Mouse (Mus musculus): Measurements from ENCODE around the gene Psmb3. TPM values are rescaled to one million over a fixed set of nuclear protein-coding genes. Genes with fewer than 3 reads are reported as not detected.

Psmb3 gene
- total RNA-seq, 2 experiments from 2014 or later, result 168 to 283 TPM

DNA sequence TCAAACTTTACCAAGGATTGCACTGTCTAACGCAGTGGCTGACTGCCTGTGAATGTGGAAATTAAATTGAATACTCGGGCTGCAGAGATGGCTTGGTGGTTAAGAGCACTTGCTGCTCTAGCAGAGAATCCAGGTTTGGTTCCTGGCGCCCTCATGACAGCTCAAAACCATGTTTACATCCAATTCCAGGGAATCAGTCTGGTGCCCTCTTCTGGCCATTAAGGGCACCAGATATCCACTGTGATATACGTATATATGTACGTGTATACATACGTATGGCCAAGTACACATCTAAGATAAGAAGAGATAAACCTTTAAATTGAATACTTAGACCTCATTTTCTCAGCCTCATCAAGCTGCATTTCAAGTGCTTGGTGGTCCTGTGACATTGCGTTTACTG, 37.0 kb upstream of the Psmb3 start:
- ATAC-seq (replicated peaks; ENCODE audit: poor library complexity, severe bottlenecking), result no peak

DNA sequence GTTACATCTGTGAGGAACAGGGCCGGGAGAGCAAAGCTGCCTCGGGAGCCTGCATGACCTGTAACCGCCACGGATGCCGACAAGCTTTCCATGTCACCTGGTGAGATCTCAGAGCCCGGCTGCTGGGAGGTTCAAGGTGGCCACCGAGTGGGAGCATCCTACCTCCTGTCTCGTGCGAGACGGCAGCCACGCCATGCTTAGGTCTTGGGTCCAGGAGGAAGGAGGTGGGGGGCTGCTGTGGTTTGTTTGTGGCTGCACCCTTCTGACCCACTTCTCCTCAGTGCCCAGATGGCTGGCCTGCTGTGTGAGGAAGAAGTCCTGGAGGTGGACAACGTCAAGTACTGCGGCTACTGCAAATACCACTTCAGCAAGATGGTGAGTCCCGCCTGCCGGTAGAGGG, 36.4 kb upstream of the Psmb3 start:
- no peak for ATAC-seq (replicated peaks; ENCODE audit: poor library complexity, severe bottlenecking)

DNA sequence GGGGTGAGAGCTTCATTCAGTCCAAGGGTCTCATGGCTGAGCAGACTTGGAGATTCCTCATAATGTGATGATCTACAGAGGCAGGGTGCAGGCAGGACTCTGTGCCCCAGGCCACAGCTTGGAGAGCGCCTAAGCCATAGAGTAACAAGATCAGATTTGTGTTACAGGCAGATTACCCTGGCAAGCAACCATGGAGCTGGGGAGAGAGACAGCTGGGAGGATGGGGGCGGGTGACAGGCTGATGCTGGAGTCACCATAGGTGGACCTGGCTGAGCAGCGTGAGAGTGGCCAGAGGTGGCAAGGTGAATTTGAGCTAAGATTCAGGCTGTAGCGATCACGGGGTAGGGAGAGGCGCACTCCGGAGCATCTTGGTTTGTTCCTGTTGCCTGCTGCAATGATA, 35.0 kb upstream of the Psmb3 start:
- ATAC-seq (replicated peaks; ENCODE audit: poor library complexity, severe bottlenecking), result no peak

DNA sequence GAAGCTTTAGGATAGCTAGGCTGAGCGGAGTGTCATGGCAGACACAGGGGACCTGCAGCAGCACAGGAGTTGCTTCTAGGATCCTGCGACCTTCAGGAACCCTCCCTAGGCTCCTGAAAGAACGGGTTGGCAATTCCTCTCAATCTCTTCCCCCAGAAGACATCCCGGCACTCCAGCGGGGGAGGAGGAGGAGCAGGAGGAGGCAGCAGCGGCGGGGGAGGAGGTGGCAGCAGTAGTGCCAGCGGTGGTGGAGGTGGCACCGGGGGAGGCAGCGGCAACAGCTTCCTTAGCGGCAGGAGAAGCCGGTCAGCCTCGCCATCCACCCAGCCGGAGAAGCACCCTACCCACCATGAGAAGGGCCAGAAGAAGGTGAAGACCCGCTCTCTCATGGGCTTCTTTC, 33.9 kb upstream of the Psmb3 start:
- no peak for ATAC-seq (replicated peaks; ENCODE audit: poor library complexity, severe bottlenecking)

DNA sequence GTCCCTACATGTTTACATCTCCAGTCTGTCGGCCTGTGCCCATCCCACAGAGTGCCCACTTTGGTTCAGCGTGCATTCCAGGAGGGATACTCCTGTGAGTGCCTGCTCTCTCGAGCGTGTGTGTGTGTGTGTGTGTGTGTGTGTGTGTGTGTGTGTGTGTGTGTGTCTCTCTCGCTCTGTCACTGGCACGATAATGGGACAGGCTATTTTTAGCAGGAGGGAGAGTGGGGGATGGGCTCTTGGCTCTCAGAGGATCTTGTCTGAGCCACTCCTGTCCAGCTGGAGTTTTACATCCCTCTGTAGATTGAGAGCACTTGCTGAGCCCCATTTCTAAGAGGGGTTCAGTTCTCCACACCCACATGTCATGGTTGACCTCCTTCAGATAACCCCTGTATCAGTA, 33.4 kb upstream of the Psmb3 start:
- no peak for ATAC-seq (replicated peaks; ENCODE audit: poor library complexity, severe bottlenecking)

DNA sequence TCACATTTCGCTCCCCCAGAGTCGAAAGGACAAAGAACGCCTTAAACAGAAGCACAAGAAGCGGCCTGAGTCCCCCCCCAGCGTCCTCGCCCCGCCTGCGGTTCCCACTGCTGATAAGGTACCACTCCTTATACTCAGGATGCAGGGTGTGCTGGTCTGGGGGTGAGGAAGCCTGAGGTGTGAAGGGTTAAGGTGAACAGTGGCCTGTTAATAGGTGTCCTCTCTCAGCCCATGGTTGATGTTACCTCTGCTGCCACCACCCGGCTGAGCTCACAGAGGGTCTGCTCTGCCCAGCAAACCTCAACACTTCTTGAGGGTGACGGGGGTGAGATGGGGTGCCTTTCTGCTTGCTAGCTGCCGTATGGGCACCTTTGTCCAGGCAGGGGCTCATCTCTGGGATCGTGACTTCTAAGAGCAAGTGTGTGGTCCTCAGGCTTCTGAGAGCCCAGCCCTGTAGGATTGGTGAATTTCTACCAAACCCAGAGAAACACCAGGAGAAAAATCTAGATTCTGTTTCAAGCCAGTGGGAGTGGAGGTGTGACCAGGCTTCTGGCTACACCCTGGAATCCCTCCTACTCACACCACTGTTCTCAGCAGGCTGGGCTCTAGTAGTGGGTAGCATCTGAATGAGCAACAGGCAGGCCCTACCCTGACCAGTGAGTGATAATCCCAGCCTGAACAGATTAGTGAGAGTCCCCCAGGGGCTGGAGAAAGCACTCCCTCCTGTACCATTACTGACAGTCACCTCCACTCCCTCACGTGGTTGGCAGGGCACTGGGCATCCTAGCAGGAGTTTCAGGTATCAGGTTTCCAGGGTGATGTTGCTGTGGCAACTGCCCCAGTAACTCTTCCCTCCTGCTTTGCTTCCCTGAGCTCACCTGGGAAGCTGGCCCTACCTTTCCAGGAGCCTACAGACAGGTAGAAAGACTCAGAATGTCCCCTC, 32.7 kb upstream of the Psmb3 start:
- no peak for ATAC-seq (replicated peaks; ENCODE audit: poor library complexity, severe bottlenecking)

DNA sequence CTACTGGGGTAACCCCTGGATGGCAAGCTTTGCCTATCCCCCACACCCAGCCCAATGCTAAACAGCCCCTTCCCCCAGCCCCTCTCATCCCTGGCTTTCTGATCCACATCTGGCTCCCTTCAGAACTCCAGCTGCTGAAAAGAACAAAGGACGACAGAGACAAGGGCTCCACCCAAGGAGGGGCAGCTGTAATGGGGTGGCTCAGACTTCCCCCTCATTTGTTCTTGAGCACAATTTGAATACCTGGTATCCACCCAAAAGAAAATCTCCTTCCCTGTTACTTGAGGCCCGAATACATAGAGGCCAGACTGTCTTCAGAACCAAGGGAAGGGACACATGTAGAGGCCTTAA, 32.0 kb upstream of the Psmb3 start:
- no peak for ATAC-seq (replicated peaks; ENCODE audit: poor library complexity, severe bottlenecking)

DNA sequence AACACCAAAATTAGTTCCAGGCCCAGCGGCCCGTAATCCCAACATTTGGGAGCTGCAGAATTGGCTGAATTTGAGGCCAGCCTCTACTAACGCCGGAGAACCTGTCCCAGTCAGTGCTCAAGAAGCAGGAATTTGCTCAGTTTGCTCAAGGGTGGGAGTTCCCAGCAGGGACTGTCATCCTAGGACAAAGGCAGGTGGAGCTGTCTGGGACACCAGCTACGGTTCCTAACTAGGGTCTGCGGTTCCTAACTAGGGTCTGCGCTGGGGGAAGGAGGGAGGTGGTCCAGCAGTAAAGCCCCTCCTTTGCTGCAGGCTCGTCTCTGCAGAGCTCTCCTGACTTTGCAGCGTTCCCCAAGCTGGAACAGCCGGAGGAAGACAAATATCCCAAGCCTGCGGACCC, 30.1 kb upstream of the Psmb3 start:
- ATAC-seq (replicated peaks; ENCODE audit: poor library complexity, severe bottlenecking), result no peak

DNA sequence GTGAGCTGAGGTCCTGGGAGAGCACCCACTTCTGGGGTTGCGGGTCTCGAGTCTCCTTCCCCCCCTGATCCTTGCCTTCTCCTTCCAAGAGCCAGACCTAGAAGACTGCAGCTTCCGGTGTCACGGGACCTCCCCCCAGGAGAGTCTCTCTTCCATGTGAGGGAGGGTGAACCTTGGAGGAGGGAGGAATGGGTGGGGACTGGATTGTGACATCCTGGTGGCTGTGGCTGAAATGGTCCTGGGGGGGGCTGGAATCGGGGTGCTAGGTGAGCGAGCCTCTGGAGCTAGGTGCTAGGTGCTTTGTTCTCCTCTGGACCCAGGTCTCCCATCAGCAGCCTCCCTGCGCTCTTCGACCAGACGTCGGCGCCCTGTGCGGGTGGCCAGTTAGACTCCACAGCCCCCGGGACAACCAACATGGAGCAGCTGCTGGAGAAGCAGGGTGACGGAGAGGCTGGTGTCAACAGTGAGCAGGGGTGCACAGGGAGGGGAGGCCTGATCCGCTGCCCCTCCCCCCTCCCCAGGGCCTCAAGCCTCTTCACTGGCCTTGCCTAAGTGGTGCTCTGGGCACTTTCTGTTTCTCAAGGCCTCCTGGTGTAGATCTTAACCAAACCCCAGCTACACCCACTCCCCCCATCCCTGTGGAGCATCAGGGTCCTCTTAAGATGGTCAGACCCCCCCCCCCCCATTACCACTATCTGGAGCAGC, 27.0 kb upstream of the Psmb3 start:
- ATAC-seq (replicated peaks; ENCODE audit: poor library complexity, severe bottlenecking), result no peak

DNA sequence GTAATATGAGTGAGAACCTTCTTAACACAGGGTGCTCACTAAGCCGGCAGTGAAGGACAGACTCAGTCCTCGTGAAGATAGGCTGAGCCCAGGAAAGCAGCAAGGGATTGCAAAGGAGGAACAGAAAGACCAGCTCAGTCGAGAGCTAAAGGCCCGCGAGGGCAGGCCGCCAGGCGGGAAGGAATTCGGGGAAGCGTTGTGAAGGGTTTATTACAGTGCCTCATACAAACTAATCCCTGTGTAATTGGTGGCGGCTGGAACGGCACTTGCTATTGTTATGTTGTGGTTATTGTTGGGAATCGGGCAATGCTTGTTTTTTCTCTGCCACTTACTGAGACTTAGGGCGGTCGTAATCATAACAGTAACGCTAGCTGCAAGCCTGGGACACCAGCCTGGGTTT, 25.8 kb upstream of the Psmb3 start:
- ATAC-seq (replicated peaks; ENCODE audit: poor library complexity, severe bottlenecking), result no peak

DNA sequence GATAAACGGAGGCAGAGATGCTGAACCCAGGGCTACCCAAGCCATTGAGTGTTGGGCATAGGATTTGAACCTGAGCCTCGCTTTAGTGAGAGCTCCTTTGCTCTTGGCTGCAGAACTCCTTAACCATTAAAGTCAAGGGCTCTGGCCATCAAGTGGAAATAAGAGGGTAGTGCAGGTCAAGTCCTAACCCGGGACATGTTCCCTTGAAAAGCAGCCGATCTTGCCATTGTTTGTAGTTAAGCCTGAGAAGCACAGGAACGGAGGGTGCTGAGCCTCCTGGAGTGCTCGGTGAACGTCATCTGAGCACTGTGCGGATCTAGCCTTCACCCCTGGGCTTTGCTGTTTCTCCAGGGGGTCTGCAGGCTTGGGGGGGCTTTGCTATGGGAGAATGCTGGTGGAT, 25.4 kb upstream of the Psmb3 start:
- no peak for ATAC-seq (replicated peaks; ENCODE audit: poor library complexity, severe bottlenecking)

DNA sequence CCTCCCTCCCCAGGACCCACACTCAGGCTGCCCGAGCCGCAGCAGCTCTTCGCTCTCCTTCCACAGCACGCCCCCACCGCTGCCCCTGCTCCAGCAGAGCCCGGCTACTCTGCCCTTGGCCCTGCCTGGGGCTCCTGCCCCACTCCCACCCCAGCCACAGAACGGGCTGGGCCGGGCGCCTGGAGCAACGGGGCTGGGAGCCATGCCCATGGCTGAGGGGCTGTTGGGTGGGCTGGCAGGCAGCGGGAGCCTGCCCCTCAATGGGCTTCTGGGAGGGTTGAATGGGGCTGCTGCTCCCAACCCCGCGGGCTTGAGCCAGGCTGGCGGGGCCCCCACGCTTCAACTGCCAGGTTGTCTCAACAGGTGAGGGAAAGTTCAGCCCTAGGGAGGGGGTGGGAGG, 24.9 kb upstream of the Psmb3 start:
- ATAC-seq (replicated peaks; ENCODE audit: poor library complexity, severe bottlenecking), result no peak

DNA sequence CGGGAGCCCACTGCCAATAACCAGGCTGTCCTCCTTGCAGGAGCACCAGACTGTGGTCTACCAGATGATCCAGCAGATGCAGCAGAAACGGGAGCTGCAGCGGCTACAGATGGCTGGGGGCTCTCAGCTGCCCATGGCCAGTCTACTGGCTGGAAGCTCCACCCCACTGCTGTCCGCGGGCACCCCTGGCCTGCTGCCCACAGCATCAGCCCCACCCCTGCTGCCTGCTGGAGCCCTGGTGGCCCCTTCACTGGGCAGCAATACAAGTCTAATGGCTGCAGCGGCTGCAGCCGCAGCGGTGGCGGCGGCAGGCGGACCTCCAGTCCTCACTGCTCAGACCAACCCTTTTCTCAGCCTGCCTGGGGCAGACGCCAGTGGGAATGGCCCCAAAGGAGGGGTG, 22.8 kb upstream of the Psmb3 start:
- ATAC-seq (replicated peaks; ENCODE audit: poor library complexity, severe bottlenecking), result no peak

DNA sequence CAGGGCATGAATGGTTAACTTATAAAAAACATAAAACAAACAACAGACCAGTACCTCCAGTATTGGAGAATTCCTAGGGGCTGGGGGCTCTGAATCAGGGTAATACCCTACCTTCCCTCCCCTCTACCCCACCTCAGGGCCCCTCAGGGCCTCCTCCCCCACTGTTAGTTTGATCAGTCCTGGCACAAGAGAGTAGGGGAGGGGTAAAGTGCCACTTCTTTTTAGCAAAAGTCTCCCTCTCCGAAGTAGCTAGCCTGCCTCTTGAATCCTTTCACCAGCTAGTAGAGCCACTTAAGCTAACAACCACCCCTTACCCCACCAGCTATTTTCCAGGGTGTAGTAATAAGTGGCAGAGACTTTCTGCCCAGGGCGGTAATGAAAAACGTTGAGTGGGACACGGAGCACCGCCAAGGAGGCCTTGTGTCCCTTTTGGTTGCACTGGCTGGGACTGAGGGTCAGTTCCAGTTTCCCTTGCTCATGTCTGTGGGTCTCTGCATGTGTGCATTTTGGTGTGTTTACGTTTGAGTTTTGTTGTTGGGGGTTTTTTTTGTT, 20.6 kb upstream of the Psmb3 start:
- ATAC-seq (replicated peaks; ENCODE audit: poor library complexity, severe bottlenecking), result no peak

DNA sequence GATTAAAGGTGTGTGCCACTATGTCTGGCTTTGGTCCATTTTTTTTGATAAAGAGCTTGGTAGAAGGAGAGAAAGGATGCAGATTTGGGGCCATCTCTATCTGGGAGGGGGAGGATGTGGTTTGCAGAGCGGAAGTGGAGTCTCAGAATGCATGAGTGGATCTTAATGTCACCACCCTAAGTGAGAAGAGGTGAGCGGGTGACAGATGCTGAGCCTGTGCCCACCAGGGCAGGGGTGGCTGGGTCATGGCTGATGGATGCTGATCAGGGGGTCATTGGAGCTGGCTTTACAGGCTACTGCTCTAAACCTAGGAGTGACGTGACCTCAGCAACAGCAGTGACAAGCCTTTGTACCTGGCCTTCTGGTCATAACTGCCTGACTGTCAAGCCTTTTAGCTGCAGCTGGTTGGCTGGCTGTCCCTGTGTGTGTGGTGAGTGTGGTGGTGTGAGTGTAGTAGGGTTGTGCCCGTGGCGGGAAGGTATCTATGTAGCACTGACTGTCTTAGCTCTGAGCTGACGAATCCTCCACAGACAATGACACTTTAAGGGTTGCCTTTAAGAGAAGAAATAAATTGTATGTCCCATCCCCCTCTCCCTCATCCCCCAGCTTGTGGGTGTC, 19.0 kb upstream of the Psmb3 start:
- ATAC-seq (replicated peaks; ENCODE audit: poor library complexity, severe bottlenecking), result peak; percentile 35; the same call in 1 of the 2 replicates

DNA sequence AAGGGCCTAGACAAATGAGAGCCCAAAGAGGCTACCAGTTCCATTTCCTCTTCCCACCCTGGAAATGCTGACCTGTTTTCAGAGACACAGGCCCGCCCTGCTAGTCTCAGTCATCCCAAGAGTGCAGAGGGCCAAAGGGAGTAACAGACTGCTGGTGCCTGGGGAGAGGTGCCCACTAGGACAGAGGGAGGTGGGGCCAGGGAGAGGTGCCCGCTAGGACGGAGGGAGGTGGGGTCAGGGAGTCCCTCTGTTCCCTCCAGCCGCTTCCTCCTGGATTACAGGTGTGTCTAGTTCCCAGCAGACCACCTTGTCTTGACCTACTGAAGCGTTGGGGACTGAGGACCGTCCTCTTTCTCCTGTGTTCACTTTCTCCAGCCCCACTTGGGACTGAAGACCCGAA, 18.4 kb upstream of the Psmb3 start:
- ATAC-seq (replicated peaks; ENCODE audit: poor library complexity, severe bottlenecking), result no peak

DNA sequence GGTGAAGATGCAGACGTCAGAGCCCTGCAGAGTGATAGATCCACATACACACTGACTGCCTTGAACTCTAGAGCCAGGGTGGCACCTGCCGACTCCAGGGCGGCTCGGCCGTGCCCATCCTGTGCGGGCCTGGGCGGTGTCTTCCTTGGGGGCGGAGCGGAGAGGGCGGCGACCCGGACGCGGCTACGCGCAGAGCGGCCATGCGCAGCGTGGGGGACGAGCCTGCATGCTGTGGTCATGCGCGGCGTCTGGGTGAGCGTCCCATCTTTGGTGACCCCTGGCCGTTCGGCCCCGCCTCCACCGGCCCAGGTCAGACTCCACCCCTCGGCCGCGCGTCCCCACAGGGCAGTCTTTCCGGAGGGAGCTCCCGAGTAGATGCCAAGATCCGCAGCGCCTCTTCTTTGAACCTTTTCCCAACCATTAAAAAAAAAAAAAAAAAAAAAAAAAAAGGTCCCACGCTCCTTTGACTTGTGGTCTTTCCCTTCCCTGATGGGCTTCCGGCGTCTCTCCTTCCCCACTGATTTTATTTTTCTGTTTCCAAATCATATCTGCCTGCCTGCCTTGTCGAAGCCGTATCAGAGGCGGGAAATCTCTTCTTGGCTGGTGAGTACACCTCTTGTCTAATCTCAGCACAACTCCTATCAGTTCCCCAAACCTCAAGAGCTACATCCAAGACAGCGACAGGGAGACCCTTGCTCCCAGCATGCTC, 17.4 kb upstream of the Psmb3 start, which contains the start of gene Cisd3:
TSS of gene Cisd3 (plus strand) at position 214 of the 709 bp plus-strand sequence.
- peak; percentile 95 for ATAC-seq (replicated peaks; ENCODE audit: poor library complexity, severe bottlenecking)

DNA sequence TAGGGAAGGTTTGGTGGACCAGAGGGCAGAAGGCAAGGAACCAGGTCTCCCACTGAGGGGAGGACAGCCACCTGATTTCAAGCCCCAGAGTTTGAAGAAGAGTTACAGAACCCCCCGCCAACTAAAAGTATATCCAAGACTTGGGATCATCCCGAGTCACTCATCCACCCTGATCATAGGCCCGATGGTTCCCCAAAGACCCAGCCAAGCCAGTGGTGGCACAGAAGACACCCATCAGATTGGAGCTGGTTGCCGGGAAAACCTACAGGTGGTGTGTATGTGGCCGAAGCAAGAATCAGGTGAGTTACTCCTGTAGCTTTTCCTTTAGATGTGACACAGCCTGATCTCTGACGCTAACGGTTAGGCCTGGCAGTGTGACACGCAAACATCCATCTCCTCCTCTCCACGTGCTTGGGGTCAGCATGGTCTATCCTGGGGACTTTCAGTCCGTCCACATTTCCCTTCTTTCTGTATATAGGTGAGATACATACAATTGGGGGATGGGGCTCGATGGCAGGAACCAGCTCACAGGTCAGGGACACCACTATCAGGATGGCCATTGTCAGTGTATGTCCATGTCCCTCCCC, 16.8 kb upstream of the Psmb3 start:
- no peak for ATAC-seq (replicated peaks; ENCODE audit: poor library complexity, severe bottlenecking)

DNA sequence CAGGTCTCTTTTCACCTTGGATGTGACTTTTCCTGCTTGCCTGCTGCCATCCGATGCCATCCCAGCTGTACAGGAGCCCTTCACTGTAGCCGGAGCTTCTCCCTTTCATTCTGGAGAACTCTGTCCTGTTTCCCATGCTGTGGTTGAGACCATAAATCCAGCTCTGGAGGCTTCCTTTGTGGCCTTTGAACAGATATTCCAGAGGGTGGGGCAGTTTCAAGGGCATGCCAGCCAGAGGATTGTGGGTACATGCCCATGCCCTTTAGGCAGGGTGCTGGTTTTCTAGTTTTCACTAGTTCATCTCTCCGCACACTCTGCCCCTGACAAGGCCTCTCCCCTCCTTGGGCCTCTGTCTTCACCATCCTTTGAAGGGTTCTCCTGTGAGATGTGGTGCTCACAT, 16.1 kb upstream of the Psmb3 start:
- no peak for ATAC-seq (replicated peaks; ENCODE audit: poor library complexity, severe bottlenecking)

DNA sequence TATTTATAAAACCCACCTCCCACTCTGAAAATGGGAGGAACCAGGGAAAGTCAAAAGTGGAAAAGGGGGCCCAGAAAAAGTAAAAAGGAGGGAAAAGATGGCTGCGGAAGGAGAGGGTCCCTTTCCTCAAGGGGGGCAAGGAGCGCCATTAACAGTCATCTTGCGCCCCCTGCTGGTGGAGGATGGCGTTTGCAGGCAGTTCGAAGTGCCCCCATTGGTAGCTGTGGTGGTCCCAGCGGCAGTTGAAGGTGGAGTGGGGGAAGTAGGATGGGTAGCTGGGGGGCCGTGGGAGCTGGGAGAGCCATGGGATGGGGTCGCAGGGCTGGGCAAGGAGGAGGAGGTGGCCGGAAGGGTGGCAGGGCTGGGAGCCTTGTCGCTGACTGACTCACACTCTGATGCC, 13.3 kb upstream of the Psmb3 start:
- ATAC-seq (replicated peaks; ENCODE audit: poor library complexity, severe bottlenecking), result 0 out of 2 replicates have a peak, but pooled peaks have one; percentile 33
